Mouse (Mus musculus) small intestine, adult 2 months (tissue): ENCODE data around the gene Eif3a.

Experiments
- CTCF ChIP-seq: fragments of 200-500 bp; IDR thresholded peaks from 2 replicates; pipeline ENCODE4 v1.5.1; 2012; ENCODE audit warnings: low read depth, mild to moderate bottlenecking, control low read depth, inconsistent platforms, low read length, moderate library complexity, mixed read lengths; ENCODE audit not compliant: insufficient replicate concordance, insufficient read length; ENCODE audit errors: extremely low read depth
- POLR2A ChIP-seq: fragments of 200-500 bp; IDR thresholded peaks from 2 replicates; pipeline ENCODE4 v1.6.1; 2012; ENCODE audit warnings: low read depth, mild to moderate bottlenecking, control low read depth, inconsistent platforms, low read length, moderate library complexity

DNA sequence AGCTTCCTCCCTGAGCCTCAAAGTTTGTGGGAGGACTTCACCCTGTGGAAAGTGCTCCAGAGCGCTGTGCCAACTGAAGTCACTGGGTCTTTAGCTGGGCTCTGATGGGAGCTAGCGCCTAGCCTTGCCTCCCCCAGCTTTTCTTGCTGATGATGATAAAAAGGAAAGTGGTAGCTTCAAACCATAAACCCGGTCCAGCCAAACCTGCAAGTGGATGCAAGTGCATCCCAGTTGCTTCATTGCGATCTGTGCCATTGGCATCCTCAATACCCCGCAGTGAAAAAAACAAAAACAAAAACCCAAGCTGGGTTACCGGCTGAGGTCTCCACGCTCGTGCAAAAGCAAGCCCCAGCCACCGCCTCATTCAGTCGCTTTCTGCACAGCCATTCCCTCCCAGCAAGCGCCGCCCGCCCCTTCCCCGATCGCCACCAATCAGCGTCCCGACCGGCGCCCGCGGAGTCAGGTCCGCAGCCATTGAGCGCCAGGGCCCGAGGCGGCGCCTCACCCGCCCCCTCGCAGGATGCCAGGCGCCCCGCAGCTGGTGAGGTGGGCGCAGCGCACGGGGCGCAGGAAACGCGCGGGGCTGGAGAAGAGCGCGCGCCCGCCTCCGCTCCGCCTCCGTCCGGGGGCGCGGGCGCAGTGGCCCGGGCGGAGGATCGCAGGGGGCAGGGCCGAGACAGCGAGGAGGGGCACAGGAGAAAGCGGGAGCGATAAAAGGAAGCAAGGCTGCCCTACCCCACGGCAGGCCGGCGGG is 34.8 kb downstream of the Eif3a start, which contains the start of gene Nanos1:
- TF ChIP-seq CTCF (0 out of 2 replicates have a peak, but pooled peaks have one; percentile 15), POLR2A (0 out of 2 replicates have a peak, but pooled peaks have one; percentile 8)
